In genomic region chr17:80770065-80770464, GRCm38 (mm10) we compare ENCODE assay signal across 20 mouse cellular contexts. TPM values are rescaled to one million over a fixed set of nuclear protein-coding genes. Genes with fewer than 3 reads are reported as not detected.
DNase-seq lines count a peak whose midpoint lies in the region; ATAC-seq and TF ChIP-seq lines count a peak whose summit lies in the region.
"Had no signal": no experiment of that assay in that cellular context is flagged by ENCODE, and none has a peak within 500 bp of the region (broad histone marks: within the 10 kb centered on the region; RNA-seq: fewer than 3 reads in every experiment).

No protein-coding gene starts in this region.

- H3K27ac ChIP-seq in kidney, adult 2 months (ENCODE audit: insufficient read depth, low read depth, low read length), result no peak overlapping the region
- no peak overlapping the region for H3K27ac ChIP-seq in kidney, embryonic 16.5 days (ENCODE audit: low read length)
- H3K27ac ChIP-seq in ES-Bruce4 (ENCODE audit: insufficient read depth, low read length), result no peak overlapping the region
- H3K27ac ChIP-seq: embryonic facial prominence, embryonic 12.5 days; forebrain, embryonic 15.5 days; heart, embryonic 13.5 days; hindbrain, embryonic 15.5 days had no signal

- TF ChIP-seq POLR2A in kidney, adult 2 months (IDR thresholded peaks at IDR 0.05; ENCODE audit: low read depth, low read length), result no peak
- no peak for TF ChIP-seq POLR2A in ES-Bruce4 (IDR thresholded peaks at IDR 0.05; ENCODE audit: insufficient read depth, low read length)

- H3K9me3 ChIP-seq in kidney, embryonic 16.5 days (ENCODE audit: low read length), result peaks cover 2% of the 10 kb centered on the region; the same call in 1 of the 2 replicates
- H3K9me3 ChIP-seq in E14TG2a.4 (ENCODE audit: low read length) (no peaks in the 10 kb centered on the region), ES-Bruce4 (replicated peaks; ENCODE audit: control insufficient read depth, insufficient read depth, low read length, poor library complexity, severe bottlenecking) (peaks cover 3% of the 10 kb centered on the region; the same call in 1 of the 2 replicates)
- H3K9me3 ChIP-seq: embryonic facial prominence, embryonic 12.5 days; forebrain, embryonic 15.5 days; hindbrain, embryonic 15.5 days had no signal

- H3K4me1 ChIP-seq in kidney, adult 2 months (ENCODE audit: control insufficient read depth, insufficient read depth, low read length), result no peaks in the 10 kb centered on the region
- peaks cover 10% of the 10 kb centered on the region for H3K4me1 ChIP-seq in kidney, embryonic 16.5 days (ENCODE audit: insufficient read depth, low read length)
- peaks cover 7% of the 10 kb centered on the region; the same call in 1 of the 2 replicates for H3K4me1 ChIP-seq in E14TG2a.4 (replicated peaks; ENCODE audit: low read depth, low read length)
- H3K4me1 ChIP-seq in ES-Bruce4 (ENCODE audit: control insufficient read depth, insufficient read depth, low read length), result no peaks in the 10 kb centered on the region
- H3K4me1 ChIP-seq: hindbrain, embryonic 15.5 days had no signal

- ATAC-seq in kidney, embryonic 16.5 days (ENCODE audit: low FRiP score, low TSS enrichment), result no peak
- ATAC-seq: activated CD4-positive, CD25-positive, alpha-beta regulatory T cell, adult 4 months; forebrain, embryonic 15.5 days had no signal

- H3K9ac ChIP-seq in kidney, embryonic 16.5 days (replicated peaks; ENCODE audit: low read length), result no peak overlapping the region
- H3K9ac ChIP-seq in ES-Bruce4 (ENCODE audit: low read depth, poor library complexity, severe bottlenecking), result no peak overlapping the region
- H3K9ac ChIP-seq: embryonic facial prominence, embryonic 12.5 days; forebrain, embryonic 15.5 days; heart, embryonic 13.5 days; hindbrain, embryonic 15.5 days had no signal

- H3K27me3 ChIP-seq in kidney, adult 2 months (replicated peaks; ENCODE audit: control insufficient read depth, insufficient read depth, low read length), result no peaks in the 10 kb centered on the region
- H3K27me3 ChIP-seq in kidney, embryonic 16.5 days (ENCODE audit: insufficient read depth, low read length), result no peaks in the 10 kb centered on the region
- peaks cover 6% of the 10 kb centered on the region; the same call in 1 of the 2 replicates for H3K27me3 ChIP-seq in E14TG2a.4 (ENCODE audit: insufficient read depth, low read length)
- no peaks in the 10 kb centered on the region for H3K27me3 ChIP-seq in ES-Bruce4 (ENCODE audit: control insufficient read depth, insufficient read depth, low read length, poor library complexity, severe bottlenecking)
- H3K27me3 ChIP-seq: embryonic facial prominence, embryonic 12.5 days; forebrain, embryonic 15.5 days; heart, embryonic 13.5 days; hindbrain, embryonic 15.5 days had no signal

- no peaks in the 10 kb centered on the region for H3K36me3 ChIP-seq in kidney, adult 2 months (ENCODE audit: control insufficient read depth, insufficient read depth, low read length)
- H3K36me3 ChIP-seq in kidney, embryonic 16.5 days (ENCODE audit: insufficient read depth, low read length), result no peaks in the 10 kb centered on the region
- H3K36me3 ChIP-seq in E14TG2a.4 (ENCODE audit: insufficient read depth, low read length), result no peaks in the 10 kb centered on the region
- H3K36me3 ChIP-seq in ES-Bruce4 (ENCODE audit: control insufficient read depth, insufficient read depth, low read length, poor library complexity, severe bottlenecking), result no peaks in the 10 kb centered on the region
- H3K36me3 ChIP-seq: embryonic facial prominence, embryonic 12.5 days; forebrain, embryonic 15.5 days; heart, embryonic 13.5 days; hindbrain, embryonic 15.5 days had no signal

- DNase-seq in kidney, adult 2 months, result no peak
- DNase-seq in R1 (ENCODE audit: low read depth, low spot score), result peak; percentile 82
- no peak for DNase-seq in embryo, embryonic 9.5 days (ENCODE audit: extremely low spot score)
- no peak for DNase-seq in thymus, postnatal 25 days
- DNase-seq: adrenal gland, adult 2 months; adrenal gland, postnatal 36 days; cerebellum, adult 2 months; cerebellum, postnatal 10 days; embryo, embryonic 11 days; gastrocnemius, postnatal 10 days; heart, postnatal 36 days; kidney, adult 11 months had no signal

- no peak overlapping the region for H3K4me2 ChIP-seq in kidney, embryonic 16.5 days (replicated peaks; ENCODE audit: low read depth, low read length)
- H3K4me2 ChIP-seq: embryonic facial prominence, embryonic 12.5 days; forebrain, embryonic 15.5 days; heart, embryonic 13.5 days; hindbrain, embryonic 15.5 days had no signal

- H3K4me3 ChIP-seq in kidney, adult 2 months (ENCODE audit: insufficient read depth, low read depth, low read length), result no peak overlapping the region
- H3K4me3 ChIP-seq in kidney, embryonic 16.5 days (ENCODE audit: low read length), result no peak overlapping the region
- H3K4me3 ChIP-seq in E14TG2a.4 (replicated peaks; ENCODE audit: low read length) (no peak overlapping the region), ES-Bruce4 (ENCODE audit: low read depth, low read length) (no peak overlapping the region)
- H3K4me3 ChIP-seq: embryonic facial prominence, embryonic 12.5 days; forebrain, embryonic 15.5 days; heart, embryonic 13.5 days; hindbrain, embryonic 15.5 days had no signal

- TF ChIP-seq CTCF in kidney, adult 2 months (conservative IDR thresholded peaks at IDR 0.05; ENCODE audit: insufficient read depth, insufficient read length, low read depth, low read length), result peak; percentile 15; the same call in 1 of the 2 replicates
- TF ChIP-seq CTCF in E14TG2a.4 (conservative IDR thresholded peaks at IDR 0.05; ENCODE audit: low read length), result peak; percentile 46
- peak; percentile 18 for TF ChIP-seq CTCF in ES-Bruce4 (IDR thresholded peaks at IDR 0.05; ENCODE audit: low read depth, low read length)

- 86% methylated on average over 1 of the region's 1 CpGs for WGBS in kidney, adult 2 months
- 88% methylated on average over 1 of the region's 1 CpGs for WGBS in kidney, embryonic 16.5 days

- no peak for TF ChIP-seq EP300 in ES-Bruce4 (IDR thresholded peaks at IDR 0.05; ENCODE audit: insufficient read depth, low read depth, low read length)

RNA-seq across cellular contexts. Expression of gene Map4k3, which starts 41.8 kb away (rescaled TPM):
- 16.4 and 19.4 TPM in 2 replicates for polyA plus RNA-seq in kidney, adult 2 months (2012; rRNA removed)
- 22.8 and 23.4 TPM in 2 replicates for polyA plus RNA-seq in kidney, embryonic 16.5 days (2015; fragmentation: Nextera tagmentation; extraction: Ambion mirVana)
- 52.4 and 52.5 TPM in 2 replicates for polyA plus RNA-seq in ES-Bruce4 (2011; ENCODE audit: insufficient read depth, insufficient read length, low read depth, missing spikeins)
